Comparison of ENCODE assay signal across 16 mouse cellular contexts in the genomic region with DNA sequence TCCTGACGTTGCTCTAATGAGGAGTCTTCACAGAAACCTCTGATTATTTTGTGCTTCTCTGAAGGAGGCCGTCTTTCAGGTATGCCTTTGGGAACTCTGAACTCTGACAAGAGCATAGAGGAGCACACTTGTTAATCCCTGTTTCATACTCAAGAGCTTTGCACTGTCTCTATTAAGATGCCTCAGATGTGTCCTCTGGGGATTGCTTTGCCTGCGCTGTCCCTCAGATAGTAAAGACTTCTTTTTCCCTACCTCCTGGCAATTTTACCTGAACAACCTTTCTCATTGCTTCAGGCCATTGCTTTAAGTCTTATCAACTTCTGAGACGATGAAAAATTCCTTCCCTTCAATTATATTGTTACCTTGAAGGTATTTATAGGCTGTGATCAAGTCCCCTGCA.
"Had no signal": no experiment of that assay in that cellular context is flagged by ENCODE, and none has a peak within 500 bp of the region (broad histone marks: within the 10 kb centered on the region; RNA-seq: fewer than 3 reads in every experiment).

No protein-coding gene starts in this region.

- H3K9me3 ChIP-seq: neural tube, embryonic 13.5 days; neural tube, embryonic 15.5 days; stomach, embryonic 15.5 days had no signal

- H3K4me3 ChIP-seq: neural tube, embryonic 13.5 days; neural tube, embryonic 15.5 days; stomach, embryonic 15.5 days had no signal

- H3K4me2 ChIP-seq: neural tube, embryonic 13.5 days; neural tube, embryonic 15.5 days; stomach, embryonic 15.5 days had no signal

- DNase-seq: retina, postnatal 1 day; right cerebral cortex, adult 18-20 months; right cerebral cortex, postnatal 14 days; right cerebral cortex, postnatal 25 days; right cerebral cortex, postnatal 4 days; spleen, adult 18-20 months; thymus, adult 18-20 months; thymus, adult 2 months; thymus, postnatal 14 days; thymus, postnatal 25 days; thymus, postnatal 36 days; thymus, postnatal 4 days had no signal

- H3K27me3 ChIP-seq: neural tube, embryonic 13.5 days; neural tube, embryonic 15.5 days; stomach, embryonic 15.5 days had no signal

- H3K36me3 ChIP-seq: neural tube, embryonic 13.5 days; neural tube, embryonic 15.5 days; stomach, embryonic 15.5 days had no signal

- H3K27ac ChIP-seq: neural tube, embryonic 13.5 days; neural tube, embryonic 15.5 days; stomach, embryonic 15.5 days; stomach, postnatal 0 days had no signal

- H3K4me1 ChIP-seq: neural tube, embryonic 15.5 days; stomach, embryonic 15.5 days had no signal

- H3K9ac ChIP-seq: neural tube, embryonic 13.5 days; neural tube, embryonic 15.5 days; stomach, embryonic 15.5 days had no signal
